Mouse (Mus musculus): ENCODE measurements around the gene Ppm1n. TPM values are rescaled to one million over a fixed set of nuclear protein-coding genes. Genes with fewer than 3 reads are reported as not detected.

The Ppm1n gene
- total RNA-seq, 2 experiments from 2014 or later: not detected

- DNase-seq (ENCODE audit: low spot score in 2 of 2): no peak
These were observed 27.8 kb downstream of the Ppm1n start for GRCm38 (mm10) chr7:19252078-19252477.

- DNase-seq (ENCODE audit: low spot score in 2 of 2): no peak
These were observed 32.4 kb downstream of the Ppm1n start for GRCm38 (mm10) chr7:19247511-19247910.

- DNase-seq (ENCODE audit: low spot score in 2 of 2): no peak
These were observed 33.0 kb downstream of the Ppm1n start for GRCm38 (mm10) chr7:19246855-19247254.

GRCm38 (mm10) chr7:19245083-19245482 is 34.8 kb downstream of the Ppm1n start:
- no peak for DNase-seq (ENCODE audit: low spot score in 2 of 2)

GRCm38 (mm10) chr7:19243858-19244257 is 36.0 kb downstream of the Ppm1n start:
- DNase-seq (ENCODE audit: low spot score in 2 of 2): no peak

GRCm38 (mm10) chr7:19242005-19242404 is 37.9 kb downstream of the Ppm1n start:
- no peak for DNase-seq (ENCODE audit: low spot score in 2 of 2)

GRCm38 (mm10) chr7:19240905-19241463 is 38.9 kb downstream of the Ppm1n start:
- no peak for DNase-seq (ENCODE audit: low spot score in 2 of 2)

- DNase-seq (ENCODE audit: low spot score in 2 of 2): no peak
These were observed 39.9 kb downstream of the Ppm1n start for GRCm38 (mm10) chr7:19239986-19240385.

- peak; percentile 90 to 91 for DNase-seq (ENCODE audit: low spot score in 2 of 2)
These were observed 40.4 kb downstream of the Ppm1n start for GRCm38 (mm10) chr7:19239423-19239822.

GRCm38 (mm10) chr7:19238344-19238743 is 41.5 kb downstream of the Ppm1n start:
- DNase-seq (ENCODE audit: low spot score in 2 of 2): no peak

- DNase-seq (ENCODE audit: low spot score in 2 of 2): no peak
These were observed 43.5 kb downstream of the Ppm1n start for GRCm38 (mm10) chr7:19236411-19236810.

- DNase-seq (ENCODE audit: low spot score in 2 of 2): no peak
These were observed 44.7 kb downstream of the Ppm1n start for GRCm38 (mm10) chr7:19235092-19235671.

GRCm38 (mm10) chr7:19234652-19235051 is 45.2 kb downstream of the Ppm1n start:
- DNase-seq (ENCODE audit: low spot score in 2 of 2): no peak

- no peak for DNase-seq (ENCODE audit: low spot score in 2 of 2)
These were observed 48.0 kb downstream of the Ppm1n start for GRCm38 (mm10) chr7:19231849-19232248.

- no peak for DNase-seq (ENCODE audit: low spot score in 2 of 2)
These were observed 49.0 kb downstream of the Ppm1n start for GRCm38 (mm10) chr7:19230899-19231298.

GRCm38 (mm10) chr7:19230041-19230580 is 49.8 kb downstream of the Ppm1n start:
- DNase-seq (ENCODE audit: low spot score in 2 of 2): no peak

- no peak for DNase-seq (ENCODE audit: low spot score in 2 of 2)
These were observed 50.5 kb downstream of the Ppm1n start for GRCm38 (mm10) chr7:19229404-19229803.

GRCm38 (mm10) chr7:19228793-19229148 is 51.1 kb downstream of the Ppm1n start:
- no peak for DNase-seq (ENCODE audit: low spot score in 2 of 2)

- DNase-seq (ENCODE audit: low spot score in 2 of 2): peak; percentile 97 to 98
These were observed 51.7 kb downstream of the Ppm1n start, which contains the start of gene Opa3 for GRCm38 (mm10) chr7:19227883-19228792. Gene Opa3 (plus strand): TSS chr7:19228334.

- peak; percentile 23 to 33 for DNase-seq (ENCODE audit: low spot score in 2 of 2)
These were observed 52.8 kb downstream of the Ppm1n start for GRCm38 (mm10) chr7:19226817-19227797.
